Mouse (Mus musculus): ENCODE results near the gene Gusb. TPM values are rescaled to one million over a fixed set of nuclear protein-coding genes. Genes with fewer than 3 reads are reported as not detected.

Gene Gusb
- polyA plus RNA-seq (2012; rRNA removed): 9.3 and 9.4 TPM in 2 replicates

GRCm38 (mm10) chr5:130002301-130003146 is at the start of gene Gusb:
Gusb (minus strand) TSS chr5:130003049.

GRCm38 (mm10) chr5:130029142-130029897 is 26.5 kb upstream of the Gusb start, which contains the start of the genes Asl and Crcp:
Asl (minus strand) TSS chr5:130029247.
Crcp (plus strand) TSS chr5:130029290.

GRCm38 (mm10) chr5:129941495-129942045 is 61.3 kb downstream of the Gusb start, which contains the start of gene Vkorc1l1:
Vkorc1l1 (plus strand) TSS chr5:129941970.

Other genes starting within 250 kb of the Gusb start
- gene Psph, start 215.6 kb downstream of the Gusb start, polyA plus RNA-seq (2012; rRNA removed): 11.9 and 13.8 TPM in 2 replicates
- gene Sumf2, start 156.1 kb downstream of the Gusb start, polyA plus RNA-seq (2012; rRNA removed): 5.2 and 5.6 TPM in 2 replicates
- 1,057 and 2,189 TPM in 2 replicates for gene Chchd2, start 115.6 kb downstream of the Gusb start, polyA plus RNA-seq (2012; rRNA removed)
- 0.40 and 0.51 TPM in 2 replicates for gene Zbed5, start 107.3 kb downstream of the Gusb start, polyA plus RNA-seq (2012; rRNA removed)
- 0.41 and 0.74 TPM in 2 replicates for gene Phkg1, start 104.5 kb downstream of the Gusb start, polyA plus RNA-seq (2012; rRNA removed)
- 3.4 and 4.2 TPM in 2 replicates for gene Nupr1l, start 94.5 kb downstream of the Gusb start, polyA plus RNA-seq (2012; rRNA removed)
- gene Vkorc1l1, start 61.1 kb downstream of the Gusb start, polyA plus RNA-seq (2012; rRNA removed): 3.9 and 6.9 TPM in 2 replicates
- 11.9 and 15.0 TPM in 2 replicates for gene Asl, start 26.2 kb upstream of the Gusb start, polyA plus RNA-seq (2012; rRNA removed)
- 2.5 and 2.9 TPM in 2 replicates for gene Crcp, start 26.2 kb upstream of the Gusb start, polyA plus RNA-seq (2012; rRNA removed)
- 6.8 and 7.0 TPM in 2 replicates for gene Tpst1, start 70.3 kb upstream of the Gusb start, polyA plus RNA-seq (2012; rRNA removed)
- gene Kctd7, start 141.8 kb upstream of the Gusb start, polyA plus RNA-seq (2012; rRNA removed): 1.4 and 2.8 TPM in 2 replicates
- gene Rabgef1, start 168.7 kb upstream of the Gusb start, polyA plus RNA-seq (2012; rRNA removed): 13.9 and 14.9 TPM in 2 replicates
- gene Tmem248, start 214.0 kb upstream of the Gusb start, polyA plus RNA-seq (2012; rRNA removed): 16.6 and 20.0 TPM in 2 replicates

Measured in stomach, adult 2 months (tissue).